Mouse (Mus musculus) hindbrain, embryonic 12.5 days (tissue): ENCODE results near the gene Sorbs1. TPM values are rescaled to one million over a fixed set of nuclear protein-coding genes. Genes with fewer than 3 reads are reported as not detected.

Experiments used
- ATAC-seq: fragments of 200-750 bp; cut with Nextera tagmentation; 2 replicates; pipeline ENCODE4 v1.8.0; 2017; ENCODE audit warnings: moderate TSS enrichment; ENCODE audit not compliant: low FRiP score
- H3K27ac ChIP-seq: fragments of 300-500 bp; sonication (generic); 2 replicates; pipeline ENCODE4 v1.5.1; 2016; ENCODE audit warnings: mild to moderate bottlenecking
- H3K27me3 ChIP-seq: fragments of 300-500 bp; sonication (generic); 2 replicates; pipeline ENCODE4 v1.6.1; 2016; ENCODE audit warnings: mild to moderate bottlenecking
- H3K36me3 ChIP-seq: fragments of 300-500 bp; sonication (generic); 2 replicates; pipeline ENCODE4 v1.6.1; 2016; ENCODE audit warnings: mild to moderate bottlenecking
- H3K4me1 ChIP-seq: fragments of 300-500 bp; sonication (generic); 2 replicates; pipeline ENCODE4 v1.6.1; 2016
- H3K4me2 ChIP-seq: fragments of 300-500 bp; sonication (generic); replicated peaks from 2 replicates; pipeline ENCODE4 v1.6.1; 2016; ENCODE audit warnings: mild to moderate bottlenecking
- H3K4me3 ChIP-seq: fragments of 300-500 bp; sonication (generic); 2 replicates; pipeline ENCODE4 v1.5.1; 2016; ENCODE audit warnings: mild to moderate bottlenecking
- H3K9ac ChIP-seq: fragments of 300-500 bp; sonication (generic); 2 replicates; pipeline ENCODE4 v1.6.1; 2016; ENCODE audit warnings: mild to moderate bottlenecking, moderate library complexity
- H3K9me3 ChIP-seq: fragments of 300-500 bp; sonication (generic); replicated peaks from 2 replicates; pipeline ENCODE4 v1.6.1; 2016; ENCODE audit warnings: mild to moderate bottlenecking
- WGBS: fragments of 180-500 bp; shearing (Covaris S2); methylation state at CpG from one replicate; pipeline ENCODE4 v1.1.7; 2016; 5-methylcytosine and 5-hydroxymethylcytosine counted together
- polyA plus RNA-seq: library from polyadenylated mRNA; unstranded; fragments of >200 nt; fragmentation: Nextera tagmentation; extraction: Ambion mirVana; gene quantifications from 2 replicates; pipeline ENCODE4 v1.2.1, GENCODE M21; 2016

Sorbs1 gene
- polyA plus RNA-seq, 1 experiment from 2014 or later: 106 TPM

GRCm38 (mm10) chr19:40294231-40294630 is 219.3 kb downstream of the Sorbs1 start:
- no peak for ATAC-seq
- H3K27ac ChIP-seq: no peak overlapping the region
- no peaks in the 10 kb centered on the region for H3K9me3 ChIP-seq
- WGBS: 79% methylated on average over 1 of the region's 1 CpGs
- no peak overlapping the region for H3K4me2 ChIP-seq
- 0 out of 2 replicates have a peak, but pooled peaks cover 4% of the 10 kb centered on the region for H3K4me1 ChIP-seq
- H3K36me3 ChIP-seq: no peaks in the 10 kb centered on the region
- H3K27me3 ChIP-seq: no peaks in the 10 kb centered on the region
- no peak overlapping the region for H3K4me3 ChIP-seq
- H3K9ac ChIP-seq: no peak overlapping the region

- Histone ChIP-seq H3K4me3 (no peak overlapping the region), H3K27me3 (no peaks in the 10 kb centered on the region), H3K4me2 (no peak overlapping the region), H3K9ac (no peak overlapping the region), H3K4me1 (0 out of 2 replicates have a peak, but pooled peaks cover 4% of the 10 kb centered on the region), H3K36me3 (no peaks in the 10 kb centered on the region), H3K27ac (no peak overlapping the region), H3K9me3 (no peaks in the 10 kb centered on the region)
- 97% methylated on average over 6 of the region's 6 CpGs for WGBS
- ATAC-seq: no peak
Measured at GRCm38 (mm10) chr19:40293791-40294190, 219.8 kb downstream of the Sorbs1 start.

GRCm38 (mm10) chr19:40290099-40290724 is 223.4 kb downstream of the Sorbs1 start:
- H3K4me1 ChIP-seq: no peaks in the 10 kb centered on the region
- H3K27ac ChIP-seq: no peak overlapping the region
- H3K9ac ChIP-seq: no peak overlapping the region
- H3K4me3 ChIP-seq: no peak overlapping the region
- no peaks in the 10 kb centered on the region for H3K36me3 ChIP-seq
- H3K27me3 ChIP-seq: no peaks in the 10 kb centered on the region
- no peak overlapping the region for H3K4me2 ChIP-seq
- 87% methylated on average over 6 of the region's 6 CpGs for WGBS
- no peak for ATAC-seq
- no peaks in the 10 kb centered on the region for H3K9me3 ChIP-seq

- WGBS: 92% methylated on average over 9 of the region's 9 CpGs
- no peaks in the 10 kb centered on the region for H3K4me1 ChIP-seq
- no peak overlapping the region for H3K4me2 ChIP-seq
- H3K9ac ChIP-seq: no peak overlapping the region
- no peaks in the 10 kb centered on the region for H3K36me3 ChIP-seq
- ATAC-seq: no peak
- H3K27me3 ChIP-seq: no peaks in the 10 kb centered on the region
- no peak overlapping the region for H3K4me3 ChIP-seq
- no peak overlapping the region for H3K27ac ChIP-seq
- H3K9me3 ChIP-seq: no peaks in the 10 kb centered on the region
Measured at GRCm38 (mm10) chr19:40288415-40288814, 225.2 kb downstream of the Sorbs1 start.

- no peak overlapping the region for H3K27ac ChIP-seq
- ATAC-seq: no peak
- 88% methylated on average over 2 of the region's 2 CpGs for WGBS
- no peak overlapping the region for H3K9ac ChIP-seq
- H3K9me3 ChIP-seq: no peaks in the 10 kb centered on the region
- H3K4me2 ChIP-seq: no peak overlapping the region
- H3K27me3 ChIP-seq: no peaks in the 10 kb centered on the region
- H3K4me1 ChIP-seq: no peaks in the 10 kb centered on the region
- H3K36me3 ChIP-seq: no peaks in the 10 kb centered on the region
- no peak overlapping the region for H3K4me3 ChIP-seq
Measured at GRCm38 (mm10) chr19:40284704-40285103, 228.9 kb downstream of the Sorbs1 start.

GRCm38 (mm10) chr19:40283415-40283814 is 230.2 kb downstream of the Sorbs1 start:
- no peaks in the 10 kb centered on the region for H3K27me3 ChIP-seq
- H3K9ac ChIP-seq: no peak overlapping the region
- H3K27ac ChIP-seq: no peak overlapping the region
- no peak overlapping the region for H3K4me2 ChIP-seq
- 80% methylated on average over 2 of the region's 2 CpGs for WGBS
- no peaks in the 10 kb centered on the region for H3K9me3 ChIP-seq
- no peaks in the 10 kb centered on the region for H3K4me1 ChIP-seq
- no peak for ATAC-seq
- H3K36me3 ChIP-seq: no peaks in the 10 kb centered on the region
- H3K4me3 ChIP-seq: no peak overlapping the region

GRCm38 (mm10) chr19:40278372-40279023 is 235.1 kb downstream of the Sorbs1 start:
- WGBS: 92% methylated on average over 8 of the region's 8 CpGs
- no peak overlapping the region for H3K4me3 ChIP-seq
- H3K27me3 ChIP-seq: no peaks in the 10 kb centered on the region
- H3K9ac ChIP-seq: no peak overlapping the region
- no peak overlapping the region for H3K4me2 ChIP-seq
- no peak overlapping the region for H3K27ac ChIP-seq
- H3K36me3 ChIP-seq: no peaks in the 10 kb centered on the region
- no peak for ATAC-seq
- no peaks in the 10 kb centered on the region for H3K4me1 ChIP-seq
- H3K9me3 ChIP-seq: no peaks in the 10 kb centered on the region

GRCm38 (mm10) chr19:40277494-40277893 is 236.1 kb downstream of the Sorbs1 start:
- no peak overlapping the region for H3K9ac ChIP-seq
- no peaks in the 10 kb centered on the region for H3K36me3 ChIP-seq
- ATAC-seq: no peak
- H3K4me2 ChIP-seq: no peak overlapping the region
- 94% methylated on average over 8 of the region's 8 CpGs for WGBS
- no peak overlapping the region for H3K4me3 ChIP-seq
- H3K27me3 ChIP-seq: peaks cover 5% of the 10 kb centered on the region
- no peak overlapping the region for H3K27ac ChIP-seq
- no peaks in the 10 kb centered on the region for H3K4me1 ChIP-seq
- H3K9me3 ChIP-seq: no peaks in the 10 kb centered on the region

GRCm38 (mm10) chr19:40275401-40276188 is 238.0 kb downstream of the Sorbs1 start:
- no peak overlapping the region for H3K4me3 ChIP-seq
- peaks cover 24% of the 10 kb centered on the region for H3K27me3 ChIP-seq
- no peak overlapping the region for H3K4me2 ChIP-seq
- no peaks in the 10 kb centered on the region for H3K36me3 ChIP-seq
- H3K4me1 ChIP-seq: peaks cover 3% of the 10 kb centered on the region; the same call in 1 of the 2 replicates
- no peak overlapping the region for H3K27ac ChIP-seq
- WGBS: 88% methylated on average over 14 of the region's 14 CpGs
- no peak overlapping the region for H3K9ac ChIP-seq
- H3K9me3 ChIP-seq: no peaks in the 10 kb centered on the region
- no peak for ATAC-seq

- Histone ChIP-seq H3K36me3 (no peaks in the 10 kb centered on the region), H3K27ac (no peak overlapping the region), H3K9me3 (no peaks in the 10 kb centered on the region), H3K27me3 (peaks cover 36% of the 10 kb centered on the region), H3K4me3 (no peak overlapping the region), H3K4me2 (no peak overlapping the region), H3K9ac (no peak overlapping the region), H3K4me1 (peaks cover 7% of the 10 kb centered on the region; the same call in 1 of the 2 replicates)
- ATAC-seq: no peak
- WGBS: 16% methylated on average over 13 of the region's 13 CpGs
Measured at GRCm38 (mm10) chr19:40272674-40273073, 240.9 kb downstream of the Sorbs1 start.

GRCm38 (mm10) chr19:40271308-40271892 is 242.2 kb downstream of the Sorbs1 start, which contains the start of gene Pdlim1:
Pdlim1 (minus strand) TSS chr19:40271842.
- peaks cover 7% of the 10 kb centered on the region; the same call in 1 of the 2 replicates for H3K4me1 ChIP-seq
- H3K36me3 ChIP-seq: no peaks in the 10 kb centered on the region
- ATAC-seq: peak; percentile 72
- WGBS: under 1% methylated on average over 43 of the region's 54 CpGs
- peak within 1 kb of the TSS; percentile 54 for H3K4me3 ChIP-seq
- peaks cover 36% of the 10 kb centered on the region for H3K27me3 ChIP-seq
- H3K27ac ChIP-seq: no peak within 1 kb of the TSS
- peak within 1 kb of the TSS; percentile 98 for H3K4me2 ChIP-seq
- H3K9me3 ChIP-seq: no peaks in the 10 kb centered on the region
- H3K9ac ChIP-seq: peak within 1 kb of the TSS; percentile 48
